Mouse (Mus musculus) ES-E14 (cell line): ENCODE measurements around the gene Kif1c.

Experiments
- CHD2 ChIP-seq: IDR thresholded peaks from 2 replicates; pipeline ENCODE4 v1.6.1; 2014; ENCODE audit warnings: mild to moderate bottlenecking, low read depth, low read length, inconsistent platforms
- HCFC1 ChIP-seq: IDR thresholded peaks from 2 replicates; pipeline ENCODE4 v1.6.1; 2012; ENCODE audit warnings: low read length, inconsistent platforms, borderline replicate concordance; ENCODE audit not compliant: insufficient read depth
- MAFK ChIP-seq: IDR thresholded peaks from 2 replicates; pipeline ENCODE4 v1.6.1; 2014; ENCODE audit warnings: mild to moderate bottlenecking, low read depth, low read length, inconsistent platforms; ENCODE audit not compliant: insufficient read depth
- ZC3H11A ChIP-seq: IDR thresholded peaks from 2 replicates; pipeline ENCODE4 v1.6.1; 2012; ENCODE audit warnings: low read depth, mild to moderate bottlenecking, inconsistent platforms, low read length, borderline replicate concordance
- ZNF384 ChIP-seq: IDR thresholded peaks from 2 replicates; pipeline ENCODE4 v1.6.1; 2012; ENCODE audit warnings: low read depth, low read length, inconsistent platforms

GRCm38 (mm10) chr11:70713222-70713621 is 12.9 kb downstream of the Kif1c start:
- no peak for TF ChIP-seq ZC3H11A
- TF ChIP-seq ZNF384: no peak
- no peak for TF ChIP-seq HCFC1
- TF ChIP-seq CHD2: no peak
- TF ChIP-seq MAFK: no peak
